Mouse (Mus musculus): Measurements from ENCODE around the gene Gmpr. TPM values are rescaled to one million over a fixed set of nuclear protein-coding genes. Genes with fewer than 3 reads are reported as not detected.

Gmpr gene
- total RNA-seq, 2 experiments from 2014 or later, result 174 to 188 TPM

DNA sequence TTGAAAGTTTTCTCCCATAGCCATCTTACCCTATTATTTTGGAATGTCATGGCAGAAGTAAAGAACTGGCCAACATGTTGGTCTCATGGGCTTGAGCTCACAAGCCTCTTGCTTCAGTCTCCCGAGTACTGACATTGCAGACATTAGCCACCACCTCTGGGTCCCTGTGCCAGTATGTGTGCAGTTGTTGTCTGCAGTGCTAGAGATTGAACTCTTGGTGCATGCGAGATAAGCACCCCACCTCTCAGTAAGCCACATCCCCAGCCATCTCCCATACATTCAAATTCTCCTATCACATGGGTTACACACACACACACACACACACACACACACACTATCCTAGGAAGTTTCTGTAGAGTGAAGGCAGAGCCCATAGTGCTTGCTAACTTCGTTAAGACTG is 7.3 kb upstream of the Gmpr start:
- intact Hi-C loops (cut with DNase I), result no loop called here
- DNase-seq, result no peak

DNA sequence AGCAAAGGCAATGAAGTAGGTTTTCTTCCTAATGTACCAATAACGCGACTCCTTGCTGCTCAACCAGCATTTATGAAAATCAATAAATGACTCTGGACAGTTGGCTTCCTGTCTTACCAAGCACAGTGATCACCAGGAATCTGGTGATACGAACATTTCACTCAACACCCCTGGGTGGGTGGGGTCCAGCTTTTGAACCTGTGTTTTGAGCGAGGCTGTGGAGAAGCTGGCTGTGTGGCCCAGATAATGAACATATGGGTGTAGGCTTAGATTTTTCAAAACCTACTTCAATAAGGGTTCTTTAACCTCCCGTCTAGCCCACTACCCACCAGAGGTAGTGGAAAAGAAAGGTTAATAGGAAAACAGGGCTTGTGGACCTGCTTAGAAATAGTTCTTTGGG is 4.5 kb upstream of the Gmpr start:
- intact Hi-C loops (cut with DNase I), result no loop called here
- DNase-seq, result no peak

DNA sequence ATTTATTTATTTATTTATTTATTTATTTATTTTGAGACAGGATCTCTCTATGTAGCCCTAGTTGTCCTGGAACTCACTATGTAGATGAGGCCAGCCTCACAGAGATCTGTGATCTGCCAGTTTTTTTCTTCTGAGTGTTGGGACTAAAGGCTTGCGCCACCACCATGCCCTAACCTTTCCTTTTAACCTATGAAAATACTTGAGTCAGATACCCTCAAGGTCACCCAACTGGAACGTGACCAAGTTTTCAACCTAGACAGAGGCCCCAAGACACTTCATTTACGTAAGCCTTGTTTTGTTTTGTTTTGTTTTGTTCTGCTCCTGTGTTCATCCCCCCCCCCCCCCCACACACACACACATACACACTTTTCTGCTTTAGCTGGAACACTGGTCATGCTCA is 1.7 kb upstream of the Gmpr start:
- intact Hi-C loops (cut with DNase I), result no loop called here
- no peak for DNase-seq

DNA sequence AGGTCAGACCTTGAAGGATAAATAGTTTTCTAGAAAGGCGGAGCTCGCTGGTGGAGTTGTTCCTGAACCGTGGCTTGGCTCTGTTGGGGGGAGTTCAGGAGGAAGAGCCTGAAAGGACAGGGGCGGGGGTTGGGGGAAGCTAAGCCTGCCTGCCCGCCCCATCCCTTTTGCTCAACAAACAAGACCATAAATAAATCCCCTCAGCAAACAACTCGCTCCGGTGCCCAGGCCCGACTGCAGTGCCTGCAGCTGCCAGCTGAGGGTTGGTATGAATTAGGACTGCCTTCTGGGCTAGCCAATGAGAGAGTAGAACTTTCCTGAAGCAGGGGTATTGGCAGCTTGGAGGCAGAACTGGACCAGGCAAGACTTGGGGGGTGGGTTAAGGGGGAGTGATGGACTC is 1.3 kb downstream of the Gmpr start:
- intact Hi-C loops (cut with DNase I), result no loop called here
- DNase-seq, result peak; percentile 56 to 68

DNA sequence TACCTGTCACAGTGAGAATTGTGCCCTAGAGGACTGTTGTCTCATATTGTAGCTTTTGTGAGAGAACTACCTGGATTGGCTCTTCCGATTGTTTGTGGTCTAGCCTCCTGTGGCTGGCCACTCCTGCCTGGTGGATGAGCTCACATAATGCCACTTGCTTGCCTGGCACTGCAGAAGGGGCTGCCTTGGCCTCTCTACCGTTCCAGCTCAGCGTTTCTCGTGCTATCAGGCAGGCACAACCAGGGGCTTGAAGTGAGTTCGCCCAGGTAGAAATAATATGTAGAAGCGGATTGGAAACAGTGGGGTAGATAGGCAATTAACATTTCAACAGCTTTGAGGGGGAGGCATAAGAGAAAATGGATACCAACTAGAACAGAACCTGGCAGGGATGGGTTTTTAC is 2.1 kb downstream of the Gmpr start:
- DNase-seq, result no peak
- intact Hi-C loops (cut with DNase I), result no loop called here

DNA sequence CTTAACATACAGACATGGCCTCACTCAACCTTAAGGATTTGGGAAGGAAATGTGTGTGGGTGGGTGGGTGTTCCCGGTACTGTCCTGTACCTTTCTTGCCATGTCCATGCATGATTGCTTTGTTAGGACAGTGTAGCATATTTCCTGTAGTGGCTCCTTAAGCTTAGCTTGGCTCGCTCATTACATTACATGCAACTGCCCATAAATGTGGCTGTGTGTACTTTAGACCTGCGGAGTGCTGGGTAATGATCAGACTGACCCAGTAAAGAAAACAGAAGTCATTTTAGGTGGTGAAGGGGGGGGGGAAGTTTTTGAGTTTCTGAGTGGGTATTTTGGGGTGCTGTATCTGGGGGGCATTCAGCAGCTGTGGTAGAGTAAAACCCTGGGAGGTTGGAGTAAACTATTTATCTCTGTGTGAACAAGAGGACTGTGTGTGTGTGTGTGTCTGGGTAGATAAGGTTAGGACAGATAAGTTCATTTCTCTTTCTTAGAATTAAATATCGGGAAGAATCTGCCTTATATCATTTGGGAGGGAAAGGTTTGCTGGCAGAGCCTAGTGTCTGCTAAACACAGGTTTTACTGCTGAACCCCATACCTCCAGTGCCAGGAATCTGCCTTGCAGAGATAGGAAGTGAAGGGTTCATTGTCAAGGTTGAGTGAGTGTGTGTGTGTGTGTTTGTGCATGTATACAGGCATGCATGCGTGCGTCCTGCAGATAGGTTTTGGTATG is 4.6 kb downstream of the Gmpr start:
- no peak for DNase-seq
- intact Hi-C loops (cut with DNase I), result no loop called here

DNA sequence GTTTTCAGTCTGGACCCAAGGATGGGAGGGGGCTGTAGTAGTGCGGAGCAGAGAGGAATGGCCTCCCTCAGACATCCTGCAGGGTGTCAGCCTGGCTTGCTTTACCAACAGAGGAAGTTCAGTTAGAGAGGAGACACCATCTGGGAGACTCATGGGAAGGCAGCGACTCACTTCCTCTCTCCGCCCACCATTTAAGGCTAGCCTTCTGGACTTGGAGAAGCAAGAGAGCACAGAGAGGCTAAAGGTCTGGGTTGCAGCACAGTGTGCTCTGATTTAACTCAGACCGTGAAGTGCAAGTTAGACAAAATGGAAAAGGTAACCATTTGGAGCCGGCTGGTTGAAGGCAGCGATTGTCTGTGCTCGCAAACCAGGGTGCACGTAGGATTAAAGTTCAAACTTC is 5.3 kb downstream of the Gmpr start:
- DNase-seq, result peak in 1 of 2 experiments; percentile 39
- intact Hi-C loops (cut with DNase I), result no loop called here

DNA sequence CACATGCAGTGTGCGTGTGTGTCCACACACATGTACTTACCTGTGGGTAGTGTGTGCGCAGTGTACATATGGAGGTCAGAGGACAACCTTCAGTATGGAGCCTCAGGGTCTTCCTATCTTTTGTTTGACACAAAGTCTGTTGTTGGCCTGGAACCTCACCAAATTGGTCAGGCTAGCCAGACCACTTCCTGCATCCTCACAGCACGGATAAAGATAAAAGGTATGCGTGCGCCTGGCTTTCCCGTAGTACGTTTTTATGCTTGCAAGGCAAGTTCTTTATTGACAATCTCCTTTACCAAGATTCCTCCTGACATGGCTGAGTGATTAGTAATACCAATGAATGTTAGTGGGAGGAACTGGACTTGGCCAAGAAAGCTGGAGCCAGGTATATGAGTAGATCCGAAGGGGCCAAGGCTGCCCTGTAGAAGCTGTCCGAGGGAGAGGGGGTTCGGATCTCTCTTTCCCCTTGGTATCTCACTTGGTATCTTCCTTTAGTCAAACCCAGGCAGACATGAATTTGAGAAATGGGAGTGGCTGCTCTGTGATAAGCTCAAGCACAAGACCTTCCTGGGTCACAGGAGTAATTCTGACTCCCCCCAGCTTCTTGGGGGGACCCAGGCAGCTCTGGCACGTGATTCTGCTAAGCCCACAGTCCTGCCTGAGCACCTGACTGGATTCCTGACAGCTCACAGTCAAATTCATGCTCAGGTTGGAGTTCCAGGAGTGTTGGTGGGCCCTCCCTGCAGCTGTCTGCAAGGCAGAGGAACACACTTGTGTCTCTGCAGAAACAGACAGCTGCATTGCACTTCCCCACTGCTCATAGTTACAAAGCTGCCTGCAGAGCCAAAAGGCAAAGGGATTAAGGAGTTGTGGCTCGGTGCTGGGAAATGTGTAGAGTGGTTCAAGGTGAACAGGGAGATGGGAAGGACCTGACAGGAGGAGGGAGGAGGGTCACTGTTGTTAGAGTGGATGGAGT is 6.1 kb downstream of the Gmpr start:
- DNase-seq, result no peak
- intact Hi-C loops (cut with DNase I), result no loop called here

DNA sequence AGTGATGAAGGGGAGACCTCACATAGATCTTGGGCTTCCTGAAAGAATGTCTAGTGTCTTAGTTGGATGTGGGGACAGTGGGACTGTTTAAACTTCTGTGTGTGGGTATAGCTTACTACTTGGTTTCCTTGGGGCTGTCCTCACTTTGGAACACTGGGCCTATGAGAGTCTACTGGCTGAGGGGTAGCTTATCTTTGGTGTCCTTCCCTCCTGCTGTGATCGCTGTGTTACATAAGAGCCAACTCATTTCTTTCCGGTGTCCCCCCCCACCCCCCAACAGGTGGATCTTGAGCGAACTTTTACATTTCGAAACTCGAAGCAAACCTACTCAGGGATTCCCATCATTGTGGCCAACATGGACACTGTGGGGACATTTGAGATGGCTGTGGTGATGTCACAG is 6.9 kb downstream of the Gmpr start:
- no peak for DNase-seq
- intact Hi-C loops (cut with DNase I), result no loop called here

DNA sequence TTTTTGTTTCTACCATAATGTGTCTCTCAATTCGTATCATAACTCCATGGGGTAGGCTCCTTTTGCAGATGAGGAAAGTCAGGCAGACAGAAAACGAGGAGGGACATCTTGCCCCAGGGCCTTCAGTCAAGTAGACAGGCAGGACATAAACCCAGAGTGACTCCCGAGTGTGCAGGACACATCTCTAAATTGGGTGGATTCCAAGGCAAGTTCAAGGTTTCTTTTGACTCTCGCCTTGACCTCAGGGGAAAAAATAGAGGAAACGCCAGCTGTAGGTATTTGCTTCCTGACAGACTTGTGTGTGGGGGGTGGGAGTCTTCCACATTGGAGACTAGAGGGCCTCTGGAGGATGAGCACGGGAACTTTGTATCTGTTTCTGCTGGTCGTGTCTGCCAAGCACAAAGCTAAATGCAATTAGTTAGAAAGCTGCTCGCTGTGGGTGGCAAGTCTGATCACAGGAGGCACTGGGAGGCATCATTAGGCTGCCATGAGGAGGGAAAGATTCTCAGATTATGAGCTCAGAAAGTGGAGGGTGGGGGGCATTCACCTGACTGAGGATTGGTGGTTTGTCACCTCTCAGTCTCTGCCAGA is 7.7 kb downstream of the Gmpr start:
- intact Hi-C loops (cut with DNase I), result no loop called here
- DNase-seq, result no peak

DNA sequence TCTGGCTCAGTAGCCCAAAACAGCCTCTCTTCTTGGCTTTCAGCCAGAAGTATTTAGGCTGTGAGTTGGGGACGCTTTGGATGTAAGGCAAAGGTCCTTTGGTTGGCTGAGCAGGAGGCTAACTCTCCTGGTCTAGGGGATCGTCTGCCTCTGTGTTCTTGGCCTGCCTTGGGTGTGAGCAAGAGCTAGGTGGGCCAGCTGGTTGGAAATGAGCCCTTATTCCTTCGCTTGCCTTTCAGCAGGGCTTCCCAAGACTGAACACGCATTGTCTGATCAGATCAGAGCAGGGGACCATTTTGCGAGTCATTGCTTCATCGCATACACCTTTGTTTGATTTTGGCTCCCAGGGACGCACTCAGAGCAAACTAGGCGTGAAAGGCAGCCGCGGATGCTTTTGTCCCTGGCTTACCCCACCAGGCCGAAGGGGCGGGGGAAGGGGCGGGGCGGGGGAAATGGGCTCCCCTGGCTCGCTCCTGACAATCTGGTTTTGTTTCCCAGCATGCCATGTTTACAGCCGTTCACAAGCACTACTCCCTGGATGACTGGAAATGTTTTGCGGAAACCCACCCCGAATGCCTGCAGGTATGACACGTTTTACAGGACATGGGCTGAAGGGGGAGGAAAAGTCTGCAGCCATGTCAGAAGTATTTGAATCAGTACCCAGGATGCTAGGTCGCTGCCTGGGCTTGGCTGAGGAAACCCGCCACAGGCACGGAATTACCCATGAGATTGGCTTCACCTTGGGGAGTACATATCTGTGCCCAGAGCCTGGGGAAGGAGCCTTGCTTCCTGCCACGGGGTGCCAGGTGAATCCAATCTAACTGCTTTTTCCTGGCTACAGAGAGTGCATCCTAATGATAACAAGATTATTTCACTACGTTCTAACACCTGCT is 9.5 kb downstream of the Gmpr start:
- peak in 1 of 2 experiments; percentile 32 for DNase-seq

DNA sequence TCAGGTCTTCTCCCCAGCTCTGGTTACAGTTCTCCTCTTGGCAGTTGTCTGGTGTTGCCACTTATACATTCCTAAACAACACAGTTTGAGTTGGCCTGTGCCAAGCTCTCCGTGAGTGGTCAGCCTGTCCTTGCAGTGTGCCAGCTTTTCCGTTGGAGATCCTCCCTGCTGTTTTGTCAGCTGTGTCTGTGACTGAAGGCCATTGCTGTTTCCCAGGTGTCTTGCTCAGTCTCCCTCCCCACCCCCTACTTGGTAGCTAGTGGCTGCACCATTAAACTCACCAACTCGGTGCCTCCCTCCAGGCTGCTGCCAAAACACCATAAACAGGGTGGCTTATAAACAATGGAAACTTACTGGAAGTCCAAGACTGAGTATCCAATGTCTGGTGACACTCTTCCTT is 17.1 kb downstream of the Gmpr start:
- no peak for DNase-seq

More for the DNA sequence above, 9.5 kb downstream of the Gmpr start:
- intact Hi-C loops (cut with DNase I), result no loop called here

DNA sequence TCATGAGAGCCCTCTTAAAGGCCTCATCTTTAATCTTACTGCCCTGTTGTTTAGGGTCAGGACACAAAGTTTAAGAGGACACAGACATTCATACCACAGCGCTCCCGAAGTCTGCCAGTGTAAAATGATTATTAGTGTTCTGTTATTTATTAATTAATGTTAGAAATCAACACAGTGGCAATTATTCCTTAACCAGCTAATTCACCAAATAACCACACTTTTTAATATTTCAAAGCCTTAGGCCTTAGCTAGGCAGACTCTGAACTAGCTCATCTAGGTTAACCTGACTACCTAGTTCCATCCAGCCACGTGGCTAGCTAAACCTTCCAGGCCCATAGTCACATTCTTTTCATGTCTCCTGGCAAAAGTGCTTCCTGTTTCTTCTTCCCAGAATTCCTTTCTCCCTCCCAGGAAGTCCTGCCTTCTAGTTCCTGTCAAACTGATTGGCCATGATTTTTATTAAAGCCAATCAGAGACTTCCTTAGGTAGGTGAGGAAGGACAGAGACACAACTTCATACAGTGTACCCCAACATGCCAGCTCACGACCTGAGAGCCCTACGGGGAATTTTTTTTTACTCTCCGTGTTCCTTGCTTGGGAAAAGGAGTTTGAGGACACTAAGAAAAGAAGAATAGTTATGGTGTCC is 17.7 kb downstream of the Gmpr start:
- intact Hi-C loops (cut with DNase I), result no loop called here
- no peak for DNase-seq

More for the DNA sequence above, 17.1 kb downstream of the Gmpr start:
- intact Hi-C loops (cut with DNase I), result no loop called here

DNA sequence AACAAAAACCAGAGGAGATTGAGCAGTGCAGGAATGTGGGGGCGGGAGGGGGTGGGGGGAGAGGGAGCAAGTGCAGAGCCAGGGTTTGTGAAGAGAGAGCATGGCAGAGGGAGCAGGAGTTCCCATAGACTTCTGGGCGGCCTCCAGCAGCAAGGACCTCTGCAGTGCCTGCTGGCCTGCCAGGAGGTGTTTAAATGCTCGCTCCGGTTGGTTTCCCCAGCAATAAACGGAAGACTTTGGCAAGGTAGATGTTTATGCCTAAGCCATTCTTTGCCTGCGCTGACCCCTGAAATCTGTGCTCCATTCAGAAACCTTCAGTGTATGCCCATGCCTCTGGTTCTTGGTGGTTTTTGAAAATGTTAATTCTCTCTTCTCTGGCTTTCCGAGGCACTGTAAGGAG is 19.0 kb downstream of the Gmpr start:
- DNase-seq, result no peak
- intact Hi-C loops (cut with DNase I), result no loop called here

DNA sequence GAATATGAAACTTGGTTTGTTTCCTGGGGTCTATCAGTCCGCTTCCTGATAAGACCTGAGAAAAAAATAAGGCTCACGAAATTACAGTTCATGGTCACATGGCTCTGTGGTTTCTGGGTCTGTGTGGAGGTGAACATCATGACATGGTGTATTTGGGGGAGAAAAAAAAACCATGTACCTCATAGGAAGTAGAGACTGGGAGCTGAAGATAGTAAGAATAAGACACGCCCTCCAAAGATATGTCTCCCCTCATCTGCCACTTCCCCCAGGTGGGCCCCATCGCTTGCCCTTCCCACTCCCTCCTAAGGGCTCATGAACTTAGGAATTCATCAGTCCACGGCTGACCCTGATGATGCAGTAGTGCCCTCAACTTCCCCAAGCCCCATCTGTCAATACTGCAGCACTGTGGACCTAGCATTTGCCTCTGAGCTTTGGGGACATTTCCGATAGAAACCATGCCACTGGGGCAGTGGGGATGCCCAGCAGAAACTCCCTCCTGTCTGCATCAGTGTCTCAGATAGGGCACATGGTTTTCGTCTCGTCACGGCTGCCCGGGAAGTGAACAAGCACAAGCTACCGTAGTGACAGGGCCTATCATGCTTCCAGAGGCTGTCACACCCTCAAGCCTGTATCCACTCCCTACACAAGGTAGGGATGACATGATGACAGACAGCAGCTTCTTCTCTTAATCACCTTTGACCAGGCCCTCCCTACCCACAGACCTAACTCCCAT is 20.2 kb downstream of the Gmpr start:
- intact Hi-C loops (cut with DNase I), result no loop called here
- no peak for DNase-seq

DNA sequence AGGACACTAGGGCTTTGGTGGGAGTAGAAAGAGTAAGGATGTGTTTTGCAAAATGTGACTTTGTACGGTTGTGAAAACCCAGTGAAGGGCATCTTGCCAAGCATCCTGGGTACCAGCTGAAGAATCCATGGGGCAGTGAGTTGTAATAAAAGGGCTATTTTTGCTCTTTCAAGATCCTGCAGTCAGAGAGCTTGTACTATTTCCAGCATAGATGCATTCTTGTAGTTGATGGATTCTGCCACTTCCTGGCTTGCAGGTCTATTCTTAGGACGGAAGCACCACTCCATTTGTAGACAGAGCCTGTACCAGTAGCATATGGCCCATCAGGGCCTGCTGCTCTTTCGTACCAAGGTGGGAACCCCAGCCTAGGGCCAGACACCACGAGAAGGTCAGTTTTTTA is 21.5 kb downstream of the Gmpr start:
- intact Hi-C loops (cut with DNase I), result no loop called here
- no peak for DNase-seq

DNA sequence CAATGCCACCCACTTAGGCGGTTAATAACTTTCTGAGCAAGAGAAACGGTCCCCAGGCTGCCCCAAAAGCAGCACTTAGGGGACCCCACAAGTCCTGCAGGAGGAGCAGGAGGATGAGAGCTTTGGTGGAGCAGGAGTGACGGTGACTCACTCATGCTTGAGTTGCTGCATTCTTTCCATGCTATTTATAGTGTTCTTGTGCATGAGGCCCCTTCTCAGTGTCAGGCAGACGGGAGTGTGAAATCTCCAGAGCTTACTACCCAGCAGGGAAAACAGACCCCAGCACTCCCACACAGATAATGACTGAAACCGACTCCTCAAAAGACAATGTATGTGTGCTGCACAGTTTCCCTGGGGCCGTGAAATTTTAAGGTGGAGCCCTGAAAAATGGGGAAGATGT is 23.5 kb downstream of the Gmpr start:
- intact Hi-C loops (cut with DNase I), result no loop called here
- DNase-seq, result no peak

DNA sequence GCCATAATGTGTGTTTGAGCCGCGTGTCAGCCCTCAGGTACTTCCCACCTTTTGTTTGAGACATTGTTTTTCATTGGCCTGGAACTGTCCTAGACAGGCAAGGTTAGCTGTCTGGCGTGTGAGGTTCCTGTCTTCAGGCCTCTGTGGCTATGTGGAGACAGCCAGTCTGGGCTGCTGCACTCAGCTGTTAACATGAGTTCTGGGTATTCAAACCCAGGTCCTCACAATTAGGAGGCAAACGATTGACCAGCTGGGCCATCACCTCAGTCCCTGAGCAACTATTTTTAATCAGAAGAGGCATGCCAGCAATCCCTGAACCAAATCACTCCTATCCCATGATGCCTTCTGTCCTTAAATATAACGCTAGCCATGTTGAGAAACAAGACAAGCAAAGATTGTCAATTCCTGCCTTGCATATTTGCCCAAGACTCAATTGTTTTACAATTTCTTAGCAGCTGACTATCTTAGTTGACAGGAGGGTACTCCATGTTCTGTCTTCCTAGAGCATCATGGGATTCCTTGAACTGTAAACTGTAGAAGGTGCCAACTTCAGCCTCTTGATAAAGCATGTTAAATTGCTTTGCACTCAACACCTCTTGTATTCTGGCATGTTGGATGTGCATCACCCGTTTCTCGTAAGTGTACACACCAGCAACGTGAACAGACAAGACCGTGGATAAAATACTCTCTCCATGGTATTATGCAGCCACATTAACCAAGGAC is 28.6 kb downstream of the Gmpr start:
- intact Hi-C loops (cut with DNase I), result no loop called here
- DNase-seq, result no peak

DNA sequence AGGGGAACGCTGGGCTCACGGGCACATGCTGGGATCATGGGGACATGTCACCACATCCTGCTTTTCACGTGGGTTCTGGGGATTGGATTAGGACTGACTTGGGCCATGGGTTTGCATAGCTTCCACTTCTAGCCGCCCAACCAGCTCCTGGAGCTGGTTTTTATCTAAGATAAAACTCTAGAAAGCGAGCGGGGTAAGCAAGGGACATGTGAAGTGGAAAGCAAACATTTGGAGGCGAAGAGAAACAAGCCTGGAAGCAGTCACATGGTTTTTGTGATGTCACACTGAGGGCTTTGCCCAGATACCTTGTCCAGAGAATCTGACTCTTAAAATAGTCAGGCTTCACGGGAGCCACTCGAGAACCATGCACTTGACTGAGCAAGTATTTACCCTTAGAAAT is 29.9 kb downstream of the Gmpr start:
- DNase-seq, result peak; percentile 33 to 44
- intact Hi-C loops (cut with DNase I), result no loop called here

Measured in heart, postnatal 36 days (tissue).